Mouse (Mus musculus): ENCODE measurements at regions not wholly inside any gene's neighbourhood (a gene's known extent, or its start where the extent isn't known, plus 50 kb on each side); places are given as distances from the start of the nearest gene placed in this dataset.
A peak's percentile ranks its signal among the peaks of the same experiment; 100 is the strongest.

GRCm38 (mm10) chr7:74876667-74877066 lies 322.1 kb upstream of the Slco3a1 start:
- no peak for DNase-seq

GRCm38 (mm10) chr7:74870250-74870649 lies 315.7 kb upstream of the Slco3a1 start:
- DNase-seq, result no peak

- no peak for DNase-seq
Observed at GRCm38 (mm10) chr7:74862727-74863126, 308.1 kb upstream of the Slco3a1 start.

GRCm38 (mm10) chr7:74844306-74844929 lies 289.8 kb upstream of the Slco3a1 start:
- DNase-seq, result no peak

- DNase-seq, result no peak
Observed at GRCm38 (mm10) chr7:74823286-74823685, 268.7 kb upstream of the Slco3a1 start.

GRCm38 (mm10) chr7:74793241-74793640 lies 238.7 kb upstream of the Slco3a1 start:
- no peak for DNase-seq

- no peak for DNase-seq
Observed at GRCm38 (mm10) chr7:74788696-74789095, 234.1 kb upstream of the Slco3a1 start.

GRCm38 (mm10) chr7:74771435-74772406 lies 217.1 kb upstream of the Slco3a1 start:
- DNase-seq, result no peak

GRCm38 (mm10) chr7:74766550-74766949 lies 212.0 kb upstream of the Slco3a1 start:
- DNase-seq, result no peak

- peak; percentile 5 for DNase-seq
Observed at GRCm38 (mm10) chr7:74757469-74757868, 202.9 kb upstream of the Slco3a1 start.

- no peak for DNase-seq
Observed at GRCm38 (mm10) chr7:74747704-74748103, 193.1 kb upstream of the Slco3a1 start.

- no peak for DNase-seq
Observed at GRCm38 (mm10) chr7:74734941-74735340, 180.4 kb upstream of the Slco3a1 start.

- DNase-seq, result no peak
Observed at GRCm38 (mm10) chr7:74726324-74726991, 171.9 kb upstream of the Slco3a1 start.

- no peak for DNase-seq
Observed at GRCm38 (mm10) chr7:74719321-74719720, 164.7 kb upstream of the Slco3a1 start.

GRCm38 (mm10) chr7:74709993-74710581 lies 155.5 kb upstream of the Slco3a1 start:
- DNase-seq, result no peak

GRCm38 (mm10) chr7:74709006-74709405 lies 154.4 kb upstream of the Slco3a1 start:
- DNase-seq, result no peak

GRCm38 (mm10) chr7:74703533-74703932 lies 149.0 kb upstream of the Slco3a1 start:
- DNase-seq, result no peak

- DNase-seq, result no peak
Observed at GRCm38 (mm10) chr7:74697794-74698354, 143.3 kb upstream of the Slco3a1 start.

GRCm38 (mm10) chr7:74696286-74696685 lies 141.7 kb upstream of the Slco3a1 start:
- no peak for DNase-seq

GRCm38 (mm10) chr7:74693049-74693448 lies 138.5 kb upstream of the Slco3a1 start:
- DNase-seq, result no peak

GRCm38 (mm10) chr7:74690706-74691105 lies 136.1 kb upstream of the Slco3a1 start:
- DNase-seq, result no peak

GRCm38 (mm10) chr7:74688116-74688702 lies 133.6 kb upstream of the Slco3a1 start:
- no peak for DNase-seq
